Mouse (Mus musculus): Measurements from ENCODE around the gene Vps25. TPM values are rescaled to one million over a fixed set of nuclear protein-coding genes. Genes with fewer than 3 reads are reported as not detected.

The Vps25 gene
- total and polyA plus RNA-seq, 2 experiments from 2014 or later: 116 to 125 TPM

GRCm38 (mm10) chr11:101269577-101270116 lies 16.1 kb downstream of the Vps25 start:
- Histone ChIP-seq H3K27ac (ENCODE audit: low read depth) (no peak overlapping the region), H3K9me3 (replicated peaks; ENCODE audit: control insufficient read depth, low read length) (no peaks in the 10 kb centered on the region), H3K27me3 (ENCODE audit: control insufficient read depth, insufficient read depth, low read length) (peaks cover 15% of the 10 kb centered on the region), H3K4me3 (ENCODE audit: low read depth, low read length) (no peak overlapping the region), H3K9ac (replicated peaks; ENCODE audit: low read depth, low read length) (no peak overlapping the region), H3K4me1 (ENCODE audit: control insufficient read depth, insufficient read depth) (peaks cover 5% of the 10 kb centered on the region; the same call in 1 of the 2 replicates), H3K36me3 (replicated peaks; ENCODE audit: control insufficient read depth, insufficient read depth, low read length) (no peaks in the 10 kb centered on the region), H3K4me2 (ENCODE audit: low read depth, low read length) (no peak overlapping the region)
- no peak for DNase-seq (ENCODE audit: low spot score)
- 14% methylated on average over 10 of the region's 10 CpGs for WGBS
- TF ChIP-seq CTCF (IDR thresholded peaks at IDR 0.05; ENCODE audit: low read depth) (no peak), EP300 (IDR thresholded peaks at IDR 0.05; ENCODE audit: low read depth) (no peak)
- 0 out of 2 replicates have a peak, but pooled peaks have one; percentile 27 for ATAC-seq (ENCODE audit: insufficient read depth, low read depth)

GRCm38 (mm10) chr11:101272446-101272845 lies 18.9 kb downstream of the Vps25 start:
- no peak overlapping the region for H3K9ac ChIP-seq (replicated peaks; ENCODE audit: low read depth, low read length)
- H3K4me3 ChIP-seq (ENCODE audit: low read depth, low read length): no peak overlapping the region
- no peak for DNase-seq (ENCODE audit: low spot score)
- no peaks in the 10 kb centered on the region for H3K27me3 ChIP-seq (ENCODE audit: control insufficient read depth, insufficient read depth, low read length)
- H3K9me3 ChIP-seq (replicated peaks; ENCODE audit: control insufficient read depth, low read length): no peaks in the 10 kb centered on the region
- H3K4me2 ChIP-seq (ENCODE audit: low read depth, low read length): no peak overlapping the region
- ATAC-seq (ENCODE audit: insufficient read depth, low read depth): no peak
- H3K27ac ChIP-seq (ENCODE audit: low read depth): no peak overlapping the region
- 81% methylated on average over 3 of the region's 3 CpGs for WGBS
- TF ChIP-seq EP300 (IDR thresholded peaks at IDR 0.05; ENCODE audit: low read depth) (no peak), CTCF (IDR thresholded peaks at IDR 0.05; ENCODE audit: low read depth) (no peak)
- H3K4me1 ChIP-seq (ENCODE audit: control insufficient read depth, insufficient read depth): peaks cover 12% of the 10 kb centered on the region
- no peaks in the 10 kb centered on the region for H3K36me3 ChIP-seq (replicated peaks; ENCODE audit: control insufficient read depth, insufficient read depth, low read length)

- H3K36me3 ChIP-seq (replicated peaks; ENCODE audit: control insufficient read depth, insufficient read depth, low read length): no peaks in the 10 kb centered on the region
These were observed 21.8 kb downstream of the Vps25 start for GRCm38 (mm10) chr11:101275309-101275708.

GRCm38 (mm10) chr11:101276319-101277070 lies 23.0 kb downstream of the Vps25 start:
- Histone ChIP-seq H3K9me3 (replicated peaks; ENCODE audit: control insufficient read depth, low read length) (no peaks in the 10 kb centered on the region), H3K4me1 (ENCODE audit: control insufficient read depth, insufficient read depth) (peaks cover 25% of the 10 kb centered on the region), H3K4me3 (ENCODE audit: low read depth, low read length) (no peak overlapping the region), H3K36me3 (replicated peaks; ENCODE audit: control insufficient read depth, insufficient read depth, low read length) (no peaks in the 10 kb centered on the region), H3K9ac (replicated peaks; ENCODE audit: low read depth, low read length) (no peak overlapping the region), H3K27ac (ENCODE audit: low read depth) (no peak overlapping the region), H3K4me2 (ENCODE audit: low read depth, low read length) (0 out of 2 replicates have a peak overlapping the region, but pooled peaks have one; percentile 8), H3K27me3 (ENCODE audit: control insufficient read depth, insufficient read depth, low read length) (no peaks in the 10 kb centered on the region)
- no peak for DNase-seq (ENCODE audit: low spot score)
- WGBS: 43% methylated on average over 27 of the region's 27 CpGs
- no peak for ATAC-seq (ENCODE audit: insufficient read depth, low read depth)
- TF ChIP-seq CTCF (IDR thresholded peaks at IDR 0.05; ENCODE audit: low read depth) (no peak), EP300 (IDR thresholded peaks at IDR 0.05; ENCODE audit: low read depth) (no peak)

More at GRCm38 (mm10) chr11:101275309-101275708, 21.8 kb downstream of the Vps25 start:
- Histone ChIP-seq H3K4me1 (ENCODE audit: control insufficient read depth, insufficient read depth) (peaks cover 25% of the 10 kb centered on the region), H3K9ac (replicated peaks; ENCODE audit: low read depth, low read length) (no peak overlapping the region), H3K27me3 (ENCODE audit: control insufficient read depth, insufficient read depth, low read length) (no peaks in the 10 kb centered on the region), H3K27ac (ENCODE audit: low read depth) (no peak overlapping the region), H3K9me3 (replicated peaks; ENCODE audit: control insufficient read depth, low read length) (no peaks in the 10 kb centered on the region), H3K4me3 (ENCODE audit: low read depth, low read length) (no peak overlapping the region), H3K4me2 (ENCODE audit: low read depth, low read length) (no peak overlapping the region)
- TF ChIP-seq CTCF (IDR thresholded peaks at IDR 0.05; ENCODE audit: low read depth) (no peak), EP300 (IDR thresholded peaks at IDR 0.05; ENCODE audit: low read depth) (no peak)
- 66% methylated on average over 4 of the region's 4 CpGs for WGBS
- no peak for ATAC-seq (ENCODE audit: insufficient read depth, low read depth)
- DNase-seq (ENCODE audit: low spot score): no peak

- Histone ChIP-seq H3K4me3 (ENCODE audit: low read depth, low read length) (peak overlapping the region; percentile 74), H3K4me1 (ENCODE audit: control insufficient read depth, insufficient read depth) (peaks cover 25% of the 10 kb centered on the region), H3K9ac (replicated peaks; ENCODE audit: low read depth, low read length) (peak overlapping the region; percentile 68), H3K4me2 (ENCODE audit: low read depth, low read length) (peak overlapping the region; percentile 68), H3K36me3 (replicated peaks; ENCODE audit: control insufficient read depth, insufficient read depth, low read length) (no peaks in the 10 kb centered on the region), H3K27me3 (ENCODE audit: control insufficient read depth, insufficient read depth, low read length) (no peaks in the 10 kb centered on the region), H3K27ac (ENCODE audit: low read depth) (no peak overlapping the region; the same call in 1 of the 2 replicates), H3K9me3 (replicated peaks; ENCODE audit: control insufficient read depth, low read length) (no peaks in the 10 kb centered on the region)
- DNase-seq (ENCODE audit: low spot score) (no peak), ATAC-seq (ENCODE audit: insufficient read depth, low read depth) (no peak)
- 58% methylated on average over 12 of the region's 12 CpGs for WGBS
- TF ChIP-seq EP300 (IDR thresholded peaks at IDR 0.05; ENCODE audit: low read depth) (no peak), CTCF (IDR thresholded peaks at IDR 0.05; ENCODE audit: low read depth) (no peak)
These were observed 24.1 kb downstream of the Vps25 start for GRCm38 (mm10) chr11:101277381-101278222.
